Mouse (Mus musculus) intestine, embryonic 15.5 days (tissue): ENCODE results near the gene Csrp1. TPM values are rescaled to one million over a fixed set of nuclear protein-coding genes. Genes with fewer than 3 reads are reported as not detected.

ENCODE experiments used
- ATAC-seq: fragments of 200-750 bp; cut with Nextera tagmentation; 2 replicates; pipeline ENCODE4 v1.8.0; 2017; ENCODE audit warnings: moderate TSS enrichment, moderate library complexity
- H3K27ac ChIP-seq: fragments of 300-500 bp; sonication (generic); 2 replicates; pipeline ENCODE4 v1.5.1; 2015; ENCODE audit warnings: mild to moderate bottlenecking, inconsistent platforms
- H3K27me3 ChIP-seq: fragments of 300-500 bp; sonication (generic); replicated peaks from 2 replicates; pipeline ENCODE4 v1.6.1; 2015; ENCODE audit warnings: inconsistent platforms
- H3K36me3 ChIP-seq: fragments of 300-500 bp; sonication (generic); 2 replicates; pipeline ENCODE4 v1.6.1; 2015; ENCODE audit warnings: inconsistent platforms
- H3K4me1 ChIP-seq: fragments of 300-500 bp; sonication (generic); replicated peaks from 2 replicates; pipeline ENCODE4 v1.6.1; 2015; ENCODE audit warnings: inconsistent platforms
- H3K4me2 ChIP-seq: fragments of 300-500 bp; sonication (generic); replicated peaks from 2 replicates; pipeline ENCODE4 v1.6.1; 2015; ENCODE audit warnings: mild to moderate bottlenecking, inconsistent platforms
- H3K4me3 ChIP-seq: fragments of 300-500 bp; sonication (generic); replicated peaks from 2 replicates; pipeline ENCODE4 v1.5.1; 2015; ENCODE audit warnings: inconsistent platforms
- H3K9ac ChIP-seq: fragments of 300-500 bp; sonication (generic); 2 replicates; pipeline ENCODE4 v1.6.1; 2015; ENCODE audit warnings: inconsistent platforms
- H3K9me3 ChIP-seq: fragments of 300-500 bp; sonication (generic); 2 replicates; pipeline ENCODE4 v1.6.1; 2016; ENCODE audit warnings: inconsistent platforms
- WGBS: fragments of 180-500 bp; shearing (Covaris S2); methylation state at CpG from one replicate; pipeline ENCODE4 v1.1.7; 2015; 5-methylcytosine and 5-hydroxymethylcytosine counted together
- polyA plus RNA-seq: library from polyadenylated mRNA; unstranded; fragments of >200 nt; fragmentation: Nextera tagmentation; extraction: Ambion mirVana; gene quantifications from 2 replicates; pipeline ENCODE4 v1.2.1, GENCODE M21; 2015

The Csrp1 gene
- polyA plus RNA-seq, 1 experiment from 2014 or later: 203 TPM

DNA sequence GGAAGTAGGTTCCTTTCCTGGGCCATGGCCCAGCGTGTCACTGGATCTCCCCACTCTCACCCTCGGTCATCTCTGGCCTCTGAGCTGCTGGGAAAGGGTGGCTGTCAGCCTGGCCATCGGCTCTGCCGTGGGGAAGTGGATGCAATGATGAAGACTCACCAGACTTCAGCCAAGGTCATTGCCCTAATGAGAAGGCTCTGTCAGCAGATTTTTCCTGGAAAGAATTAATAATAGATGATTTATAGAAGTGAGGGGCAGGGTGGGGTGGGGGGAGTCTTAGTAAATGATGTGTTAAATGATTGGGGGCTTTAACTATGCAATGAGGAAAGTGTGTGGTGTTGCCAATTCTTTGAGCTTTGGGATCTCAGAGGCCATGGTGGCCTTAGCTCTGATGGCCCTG is 26.4 kb downstream of the Csrp1 start:
- Histone ChIP-seq H3K4me1 (0 out of 2 replicates have a peak, but pooled peaks cover 9% of the 10 kb centered on the region), H3K9me3 (no peaks in the 10 kb centered on the region), H3K4me3 (no peak overlapping the region), H3K9ac (no peak overlapping the region), H3K36me3 (peaks cover 41% of the 10 kb centered on the region), H3K27me3 (no peaks in the 10 kb centered on the region), H3K4me2 (no peak overlapping the region), H3K27ac (no peak overlapping the region)
- no peak for ATAC-seq
- 82% methylated on average over 4 of the region's 4 CpGs for WGBS

DNA sequence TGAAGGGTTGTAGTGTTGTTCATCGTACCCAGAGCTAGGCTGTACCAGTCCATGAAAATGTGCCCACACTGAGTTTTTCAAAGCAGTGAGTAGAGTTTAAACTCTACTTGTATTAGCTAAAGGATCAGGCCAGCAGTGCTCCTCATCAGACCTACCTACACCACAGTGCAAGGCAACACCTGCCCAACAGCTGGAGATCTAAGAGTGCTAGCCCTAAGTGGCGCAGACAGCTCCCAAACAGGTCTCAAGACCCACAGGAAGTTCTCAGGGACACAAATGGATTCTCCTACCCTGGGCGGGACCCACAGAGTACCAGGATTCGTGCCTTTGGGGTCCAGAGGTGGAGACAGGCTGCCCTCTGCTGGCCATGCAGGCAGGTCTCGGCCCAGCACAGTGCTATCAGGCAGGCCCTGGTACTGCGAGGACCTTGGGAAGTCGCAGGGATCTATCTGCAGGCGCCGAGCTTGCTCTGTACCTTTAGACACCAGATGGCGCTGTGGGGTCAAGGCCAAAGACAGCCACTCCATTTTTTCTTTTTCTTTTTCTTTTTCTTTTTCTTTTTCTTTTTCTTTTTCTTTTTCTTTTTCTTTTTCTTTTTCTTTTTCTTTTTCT is 33.0 kb downstream of the Csrp1 start:
- no peak overlapping the region for H3K9ac ChIP-seq
- H3K27ac ChIP-seq: no peak overlapping the region

DNA sequence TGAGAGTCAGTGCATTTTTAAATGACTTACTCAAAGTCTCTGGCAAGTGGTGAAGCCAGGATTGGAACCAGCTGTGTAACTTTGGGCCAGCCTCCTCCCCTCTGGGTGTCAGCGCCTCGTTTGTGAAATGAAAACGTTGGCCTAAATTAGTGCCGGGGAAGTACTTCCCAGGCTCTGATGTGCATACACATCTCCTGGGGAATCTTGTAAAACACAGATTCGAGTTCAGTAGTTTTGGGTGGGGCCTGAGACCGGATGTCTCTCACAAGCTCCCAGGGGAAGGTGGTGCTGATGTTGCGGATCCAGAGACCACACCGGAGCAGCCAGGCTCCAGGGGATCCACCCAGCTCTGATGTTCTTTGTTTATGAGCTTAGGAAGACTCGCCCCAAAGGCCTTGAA is 35.4 kb downstream of the Csrp1 start:
- ATAC-seq: no peak
- 63% methylated on average over 9 of the region's 9 CpGs for WGBS
- H3K36me3 ChIP-seq: peaks cover 10% of the 10 kb centered on the region
- no peak overlapping the region for H3K9ac ChIP-seq
- H3K27ac ChIP-seq: no peak overlapping the region
- H3K27me3 ChIP-seq: no peaks in the 10 kb centered on the region
- no peaks in the 10 kb centered on the region for H3K4me1 ChIP-seq
- H3K9me3 ChIP-seq: no peaks in the 10 kb centered on the region
- H3K4me3 ChIP-seq: no peak overlapping the region
- no peak overlapping the region for H3K4me2 ChIP-seq

More for the DNA sequence above, 33.0 kb downstream of the Csrp1 start:
- peak; percentile 98 for ATAC-seq
- H3K4me3 ChIP-seq: no peak overlapping the region
- no peak overlapping the region for H3K4me2 ChIP-seq
- H3K27me3 ChIP-seq: no peaks in the 10 kb centered on the region
- H3K9me3 ChIP-seq: no peaks in the 10 kb centered on the region
- 11% methylated on average over 10 of the region's 10 CpGs for WGBS
- H3K36me3 ChIP-seq: peaks cover 25% of the 10 kb centered on the region
- no peaks in the 10 kb centered on the region for H3K4me1 ChIP-seq

DNA sequence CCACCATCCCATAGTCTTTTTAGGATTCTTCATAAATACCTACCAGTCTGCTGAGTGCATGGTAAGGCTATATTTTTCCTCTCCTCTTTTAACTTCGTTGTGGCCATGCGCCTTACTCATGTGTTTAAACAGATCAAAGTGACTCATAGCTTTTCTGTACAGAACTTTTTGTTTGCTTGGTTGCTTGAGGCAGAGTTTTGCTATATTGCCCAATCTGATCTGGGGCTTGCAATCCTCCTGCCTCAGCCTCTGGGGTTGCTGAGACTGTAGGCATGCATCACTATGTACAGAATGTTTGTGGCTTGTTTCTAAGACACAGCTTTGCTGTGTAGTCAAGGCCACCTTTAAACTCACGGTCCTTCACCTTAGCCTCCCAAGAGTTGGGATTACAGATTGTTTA is 36.1 kb downstream of the Csrp1 start:
- WGBS: 78% methylated on average over 3 of the region's 3 CpGs
- no peaks in the 10 kb centered on the region for H3K4me1 ChIP-seq

DNA sequence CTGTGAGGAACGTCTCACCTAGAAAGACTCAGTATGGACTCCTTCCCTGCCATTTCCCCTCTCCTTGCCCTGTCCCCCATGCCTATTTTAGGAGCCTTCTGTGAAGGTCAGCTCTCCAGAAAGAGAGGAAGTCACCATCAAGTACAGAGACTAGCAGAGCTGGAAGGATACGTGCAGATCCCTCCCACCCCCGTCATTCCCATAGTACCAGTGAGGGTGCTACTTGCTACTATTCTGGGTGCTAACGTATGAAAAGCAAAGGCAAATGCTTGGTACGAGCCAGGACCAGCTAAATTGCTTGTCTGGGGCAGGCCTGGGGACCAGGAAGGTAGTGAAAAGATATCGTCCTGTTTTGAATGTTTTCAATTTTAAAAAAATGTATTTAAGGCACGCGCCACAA is 37.4 kb downstream of the Csrp1 start:
- Histone ChIP-seq H3K9ac (no peak overlapping the region), H3K9me3 (no peaks in the 10 kb centered on the region), H3K4me1 (no peaks in the 10 kb centered on the region), H3K4me2 (no peak overlapping the region), H3K36me3 (no peaks in the 10 kb centered on the region), H3K4me3 (no peak overlapping the region), H3K27ac (no peak overlapping the region), H3K27me3 (no peaks in the 10 kb centered on the region)
- ATAC-seq: no peak
- 74% methylated on average over 8 of the region's 8 CpGs for WGBS

More for the DNA sequence above, 36.1 kb downstream of the Csrp1 start:
- H3K9me3 ChIP-seq: no peaks in the 10 kb centered on the region
- no peak overlapping the region for H3K4me2 ChIP-seq
- no peaks in the 10 kb centered on the region for H3K27me3 ChIP-seq
- H3K36me3 ChIP-seq: peaks cover 5% of the 10 kb centered on the region; the same call in 1 of the 2 replicates
- H3K27ac ChIP-seq: no peak overlapping the region
- H3K4me3 ChIP-seq: no peak overlapping the region
- H3K9ac ChIP-seq: no peak overlapping the region
- ATAC-seq: no peak

GRCm38 (mm10) chr1:135759685-135760084 is 39.8 kb downstream of the Csrp1 start:
- Histone ChIP-seq H3K36me3 (no peaks in the 10 kb centered on the region), H3K9ac (no peak overlapping the region), H3K27ac (no peak overlapping the region), H3K27me3 (no peaks in the 10 kb centered on the region), H3K4me2 (no peak overlapping the region), H3K9me3 (no peaks in the 10 kb centered on the region), H3K4me1 (no peaks in the 10 kb centered on the region), H3K4me3 (no peak overlapping the region)
- ATAC-seq: no peak
- WGBS: 77% methylated on average over 4 of the region's 4 CpGs

DNA sequence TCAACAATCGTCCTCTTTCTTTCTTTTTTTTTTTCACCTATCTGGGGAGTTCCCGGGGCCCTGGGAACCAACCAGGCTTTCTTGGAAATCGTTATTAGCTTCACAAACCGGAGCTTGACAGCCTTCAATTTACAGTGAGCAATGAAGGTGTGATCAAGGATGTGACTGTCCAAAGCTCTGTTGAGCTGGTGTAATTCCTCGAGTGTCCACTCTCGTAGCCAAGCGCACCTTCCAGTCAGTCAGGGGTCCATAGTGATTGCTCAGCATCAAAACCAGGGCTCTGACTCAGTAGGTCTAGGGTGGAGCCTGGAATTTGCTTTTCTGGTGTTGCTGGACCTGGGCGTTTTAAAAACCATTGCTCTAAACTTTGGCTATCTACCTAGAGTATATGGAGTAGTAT is 40.4 kb downstream of the Csrp1 start:
- H3K4me1 ChIP-seq: peaks cover 1% of the 10 kb centered on the region
- no peak for ATAC-seq
- no peak overlapping the region for H3K9ac ChIP-seq
- H3K27me3 ChIP-seq: no peaks in the 10 kb centered on the region
- no peak overlapping the region for H3K4me3 ChIP-seq
- no peak overlapping the region for H3K4me2 ChIP-seq
- H3K9me3 ChIP-seq: no peaks in the 10 kb centered on the region
- 64% methylated on average over 8 of the region's 8 CpGs for WGBS
- no peak overlapping the region for H3K27ac ChIP-seq
- no peaks in the 10 kb centered on the region for H3K36me3 ChIP-seq

DNA sequence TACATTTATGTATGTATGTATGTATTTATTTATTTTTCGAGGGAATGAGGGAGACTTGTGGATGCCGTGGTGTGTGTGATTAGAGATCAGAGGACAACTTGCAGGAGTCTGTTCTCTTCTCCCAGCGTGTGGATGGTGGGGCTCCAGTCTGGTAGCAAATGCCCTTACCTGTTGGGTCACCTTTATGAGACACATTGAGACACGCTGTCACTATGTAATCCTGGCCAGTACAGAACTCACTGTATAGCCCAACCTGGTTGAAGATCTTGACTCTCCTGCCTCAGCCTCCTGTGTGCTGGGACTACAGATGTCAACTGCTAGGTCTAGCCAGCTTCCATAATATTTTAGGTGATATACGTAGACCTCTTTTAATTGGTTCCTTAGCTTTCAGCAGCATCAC is 41.9 kb downstream of the Csrp1 start:
- H3K9me3 ChIP-seq: no peaks in the 10 kb centered on the region
- no peak overlapping the region for H3K4me2 ChIP-seq
- WGBS: 82% methylated on average over 5 of the region's 5 CpGs

DNA sequence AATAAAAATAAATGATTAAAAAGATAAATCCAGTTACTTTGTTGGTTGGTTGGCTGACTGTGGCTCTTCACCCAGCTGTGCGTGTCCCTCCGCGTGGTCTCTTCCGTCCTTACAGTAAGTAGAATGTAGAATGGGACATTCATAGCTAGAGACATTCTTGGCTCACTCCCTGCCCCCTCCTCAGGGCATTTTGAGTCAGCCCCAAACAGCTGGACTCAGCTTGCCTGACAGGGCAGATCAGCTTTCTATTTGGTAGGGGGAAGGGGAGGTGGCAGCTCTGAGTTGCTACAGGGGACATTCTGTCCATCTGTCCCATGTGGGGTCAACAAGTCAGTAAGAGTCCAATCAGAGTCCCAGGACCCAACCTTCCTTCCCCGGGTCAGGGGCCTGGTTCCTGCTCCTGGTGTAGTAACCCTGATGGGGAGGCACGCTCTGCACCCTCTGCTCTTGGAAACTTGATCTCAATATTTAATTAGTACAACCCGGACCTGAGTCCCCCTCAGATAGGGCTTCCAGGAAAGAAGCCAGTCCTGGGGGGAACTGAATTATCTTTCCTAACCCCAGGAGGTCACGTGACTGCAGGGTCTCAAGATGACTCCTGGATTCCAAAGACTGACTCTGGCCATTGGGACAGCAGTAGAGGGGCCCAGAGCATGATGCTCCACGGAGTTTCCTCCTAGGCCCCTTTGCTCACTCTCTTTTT is 43.8 kb downstream of the Csrp1 start:
- WGBS: 59% methylated on average over 9 of the region's 9 CpGs
- Histone ChIP-seq H3K27me3 (no peaks in the 10 kb centered on the region), H3K4me1 (peaks cover 22% of the 10 kb centered on the region), H3K9ac (no peak overlapping the region), H3K27ac (peak overlapping the region; percentile 23; the same call in 1 of the 2 replicates), H3K4me3 (no peak overlapping the region), H3K36me3 (0 out of 2 replicates have a peak, but pooled peaks cover 2% of the 10 kb centered on the region), H3K9me3 (no peaks in the 10 kb centered on the region), H3K4me2 (no peak overlapping the region)
- no peak for ATAC-seq

More for the DNA sequence above, 41.9 kb downstream of the Csrp1 start:
- Histone ChIP-seq H3K27me3 (no peaks in the 10 kb centered on the region), H3K4me3 (no peak overlapping the region), H3K27ac (no peak overlapping the region), H3K4me1 (peaks cover 9% of the 10 kb centered on the region), H3K36me3 (no peaks in the 10 kb centered on the region), H3K9ac (no peak overlapping the region)
- no peak for ATAC-seq

DNA sequence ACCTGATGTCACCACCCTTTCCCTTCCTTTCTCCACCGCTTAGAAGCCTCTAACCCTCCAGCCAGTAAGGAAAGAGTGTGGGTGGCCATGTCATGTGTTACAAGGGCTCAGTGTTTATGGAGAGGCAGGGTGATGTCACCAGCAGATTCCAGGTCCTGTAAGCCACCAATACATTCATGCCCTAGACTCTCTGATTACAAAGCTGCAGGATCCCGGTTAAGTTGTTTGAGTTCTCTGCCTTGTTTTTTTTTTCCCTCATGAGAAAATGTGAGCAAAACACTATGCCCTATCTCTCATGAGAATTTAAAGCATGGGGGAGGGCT is 44.3 kb downstream of the Csrp1 start:
- Histone ChIP-seq H3K9me3 (no peaks in the 10 kb centered on the region), H3K4me2 (no peak overlapping the region), H3K36me3 (peaks cover 7% of the 10 kb centered on the region; the same call in 1 of the 2 replicates), H3K27ac (peak overlapping the region; percentile 13; the same call in 1 of the 2 replicates), H3K27me3 (no peaks in the 10 kb centered on the region), H3K4me3 (no peak overlapping the region), H3K9ac (no peak overlapping the region), H3K4me1 (peaks cover 24% of the 10 kb centered on the region)
- ATAC-seq: no peak
- 42% methylated on average over 2 of the region's 2 CpGs for WGBS

- under 1% methylated on average over 88 of the region's 90 CpGs for WGBS
- H3K4me1 ChIP-seq: peaks cover 27% of the 10 kb centered on the region
- H3K9ac ChIP-seq: peak within 1 kb of the TSS; percentile 82
- H3K36me3 ChIP-seq: peaks cover 11% of the 10 kb centered on the region; the same call in 1 of the 2 replicates
- H3K4me3 ChIP-seq: peak within 1 kb of the TSS; percentile 72
- H3K9me3 ChIP-seq: no peaks in the 10 kb centered on the region
- H3K27ac ChIP-seq: peak within 1 kb of the TSS; percentile 90
- no peaks in the 10 kb centered on the region for H3K27me3 ChIP-seq
- H3K4me2 ChIP-seq: peak within 1 kb of the TSS; percentile 97
- ATAC-seq: peak; percentile 94
Observed at GRCm38 (mm10) chr1:135765645-135766591, 46.1 kb downstream of the Csrp1 start, which contains the start of gene Phlda3. Phlda3 (plus strand) TSS chr1:135766119.
